Mouse (Mus musculus): Measurements from ENCODE around the gene Dixdc1. TPM values are rescaled to one million over a fixed set of nuclear protein-coding genes. Genes with fewer than 3 reads are reported as not detected.
A peak's percentile ranks its signal among the peaks of the same experiment; 100 is the strongest.

Gene Dixdc1
- polyA plus RNA-seq, 1 experiment from 2014 or later = 37.9 TPM

DNA sequence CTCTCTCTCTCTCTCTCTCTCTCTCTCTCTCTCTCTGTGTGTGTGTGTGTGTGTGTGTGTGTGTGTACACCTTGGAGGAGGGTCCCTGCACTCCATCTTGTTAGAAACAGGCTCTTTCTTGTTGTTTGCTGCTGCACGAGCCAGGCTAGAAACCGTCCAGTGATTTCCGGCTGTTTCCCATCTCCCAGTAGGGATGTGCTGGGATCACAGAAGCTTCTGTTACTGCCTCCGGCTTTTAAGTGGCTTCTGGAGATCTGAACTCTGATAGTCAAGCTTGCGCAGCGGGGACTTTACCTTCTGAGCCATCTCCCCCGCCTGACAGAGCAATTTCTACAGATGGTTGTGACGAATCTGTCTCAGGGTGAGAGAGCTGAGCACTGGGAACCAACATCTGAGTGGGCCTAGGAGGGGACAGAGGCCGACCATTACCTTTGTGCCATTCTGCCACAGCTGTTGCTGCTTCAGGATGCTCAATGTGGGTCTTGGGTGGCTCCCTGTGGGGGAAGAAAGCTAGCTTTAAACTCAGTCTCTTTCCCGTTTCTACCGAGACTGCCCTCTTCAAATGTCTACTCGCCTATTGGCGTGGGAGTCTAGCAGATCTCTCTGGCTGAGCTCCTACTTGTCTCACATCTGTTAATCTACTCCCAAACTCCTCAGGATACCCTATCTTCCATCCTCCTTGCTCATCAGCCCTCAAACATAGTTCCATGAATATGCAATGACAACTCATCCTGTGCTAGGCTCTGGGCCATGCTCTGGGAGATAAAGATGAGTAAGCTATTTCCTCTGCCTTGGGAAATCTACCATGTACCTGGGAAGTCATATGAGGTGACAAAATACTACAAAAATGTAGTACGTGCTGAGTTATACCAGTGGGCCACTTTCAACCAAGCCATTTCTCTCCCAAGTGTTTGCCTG lies 1.8 kb upstream of the Dixdc1 start:
- H3K27me3 ChIP-seq (replicated peaks) = no peaks in the 10 kb centered on the region; the same call in 1 of the 2 replicates
- no peak overlapping the region for H3K9ac ChIP-seq
- no peak for ATAC-seq (replicated peaks)
- H3K27ac ChIP-seq = no peak overlapping the region
- no peaks in the 10 kb centered on the region for H3K9me3 ChIP-seq
- no peak overlapping the region for H3K4me2 ChIP-seq
- no peak overlapping the region for H3K4me3 ChIP-seq
- WGBS = 92% methylated on average over 14 of the region's 14 CpGs
- H3K36me3 ChIP-seq (replicated peaks) = no peaks in the 10 kb centered on the region
- H3K4me1 ChIP-seq = peaks cover 12% of the 10 kb centered on the region

DNA sequence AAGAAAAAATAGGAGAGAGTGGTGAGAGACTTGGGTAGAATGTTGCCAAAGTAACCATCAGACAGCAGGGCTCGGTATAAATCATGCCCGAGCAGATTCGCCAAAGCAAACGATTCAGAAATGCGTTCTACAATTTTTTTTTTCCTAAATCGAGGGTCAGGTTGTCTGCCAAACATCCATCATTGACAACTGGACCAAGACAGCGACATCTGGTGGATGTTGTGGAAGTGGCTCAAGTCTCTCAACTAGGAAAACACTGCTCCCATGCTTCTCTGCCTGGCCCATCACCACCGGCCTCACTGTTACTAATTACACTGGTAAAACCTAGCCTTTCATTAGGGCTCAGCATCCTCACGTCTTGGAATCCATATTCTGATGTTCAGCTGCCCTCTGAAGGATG lies 4.3 kb downstream of the Dixdc1 start:
- Histone ChIP-seq H3K36me3 (replicated peaks) (no peaks in the 10 kb centered on the region), H3K4me1 (peaks cover 14% of the 10 kb centered on the region), H3K4me3 (0 out of 2 replicates have a peak overlapping the region, but pooled peaks have one; percentile 19), H3K4me2 (peak overlapping the region; percentile 39), H3K9ac (0 out of 2 replicates have a peak overlapping the region, but pooled peaks have one; percentile 4), H3K9me3 (no peaks in the 10 kb centered on the region), H3K27ac (no peak overlapping the region), H3K27me3 (replicated peaks) (no peaks in the 10 kb centered on the region)
- WGBS = 2% methylated on average over 9 of the region's 9 CpGs
- no peak for ATAC-seq (replicated peaks)

DNA sequence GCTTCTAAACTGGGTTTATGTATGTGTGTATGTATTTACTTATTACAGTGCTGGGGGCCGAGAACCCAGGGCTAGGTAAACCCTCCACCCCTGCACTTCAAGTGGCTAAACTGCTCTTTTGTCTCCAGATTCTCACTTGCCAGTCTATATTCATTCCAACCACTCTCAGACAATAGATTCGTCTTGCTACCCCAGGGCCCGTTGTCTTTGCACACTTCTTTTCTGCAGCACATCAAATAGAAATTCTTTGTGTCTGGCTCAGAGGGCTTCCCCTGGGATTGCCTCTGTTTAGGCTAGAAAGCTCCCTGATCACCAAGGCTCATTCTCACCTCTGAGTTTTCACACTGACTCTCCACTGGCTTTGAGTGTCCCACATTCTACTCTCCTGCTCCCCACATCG lies 6.8 kb downstream of the Dixdc1 start:
- H3K9me3 ChIP-seq = no peaks in the 10 kb centered on the region
- H3K4me2 ChIP-seq = no peak overlapping the region
- no peak overlapping the region for H3K27ac ChIP-seq
- H3K4me1 ChIP-seq = peaks cover 5% of the 10 kb centered on the region; the same call in 1 of the 2 replicates
- no peak overlapping the region for H3K4me3 ChIP-seq
- no peaks in the 10 kb centered on the region for H3K27me3 ChIP-seq (replicated peaks)
- ATAC-seq (replicated peaks) = no peak
- WGBS = 7% methylated on average over 4 of the region's 4 CpGs
- no peak overlapping the region for H3K9ac ChIP-seq
- H3K36me3 ChIP-seq (replicated peaks) = no peaks in the 10 kb centered on the region

DNA sequence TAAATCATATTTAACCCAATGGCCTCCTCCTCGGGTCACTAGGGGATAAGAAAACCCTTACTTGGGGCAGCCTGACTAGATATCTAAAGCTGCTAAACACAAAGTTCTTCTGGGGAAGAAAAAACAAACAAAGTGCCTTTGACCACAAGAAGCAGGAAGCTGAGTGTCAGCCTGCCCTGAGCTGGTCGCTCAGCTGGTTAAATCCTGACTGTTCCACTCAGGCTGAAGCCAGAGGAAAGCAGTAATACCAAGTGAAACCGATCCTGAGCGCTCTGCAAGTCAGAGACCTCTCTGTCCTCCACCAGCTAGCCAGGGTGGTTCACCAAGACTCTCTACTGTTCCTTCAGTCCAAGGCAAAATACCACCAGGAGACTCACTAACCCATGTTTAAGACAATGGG lies 9.7 kb downstream of the Dixdc1 start:
- Histone ChIP-seq H3K9ac (no peak overlapping the region), H3K4me2 (no peak overlapping the region), H3K27ac (0 out of 2 replicates have a peak overlapping the region, but pooled peaks have one; percentile 87), H3K4me1 (peaks cover 30% of the 10 kb centered on the region), H3K36me3 (replicated peaks) (no peaks in the 10 kb centered on the region), H3K27me3 (replicated peaks) (no peaks in the 10 kb centered on the region), H3K4me3 (no peak overlapping the region), H3K9me3 (no peaks in the 10 kb centered on the region)
- no peak for ATAC-seq (replicated peaks)
- 70% methylated on average over 4 of the region's 4 CpGs for whole genome bisulfite sequencing

DNA sequence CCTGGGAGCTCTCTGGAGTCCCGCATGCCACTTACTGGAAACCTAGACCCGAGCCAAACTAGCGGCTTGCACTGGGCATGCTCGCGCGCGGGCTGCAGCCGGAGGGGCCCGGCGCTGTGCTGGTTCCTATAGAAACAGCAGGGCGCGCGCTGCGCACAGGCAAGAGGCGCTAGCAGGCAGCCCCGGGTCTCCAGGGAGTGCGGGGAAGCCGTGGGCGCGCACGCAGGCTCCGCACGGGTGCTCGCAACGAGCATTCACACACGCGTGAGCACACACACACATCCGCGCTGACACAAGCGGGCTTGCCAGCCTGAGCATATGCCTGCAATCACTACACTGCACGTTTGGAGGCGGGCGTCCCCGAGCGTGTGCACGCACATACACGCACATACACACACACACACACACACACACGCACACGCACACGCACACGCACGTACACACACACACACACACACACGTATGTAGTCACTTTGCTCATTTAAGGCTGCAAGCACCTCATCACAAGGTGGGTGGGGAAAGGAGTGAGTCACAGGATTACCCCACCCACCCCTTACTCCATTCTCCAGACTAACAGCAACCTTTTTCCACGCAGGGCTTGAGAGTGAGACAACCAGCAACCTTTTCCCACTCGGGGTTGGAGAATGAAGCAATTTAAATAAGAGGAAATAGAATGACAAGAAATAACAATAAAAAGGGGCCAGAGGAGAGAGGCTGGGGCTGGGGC lies 11.2 kb downstream of the Dixdc1 start:
- Histone ChIP-seq H3K9ac (peak overlapping the region; percentile 72), H3K27ac (peak overlapping the region; percentile 87), H3K36me3 (replicated peaks) (no peaks in the 10 kb centered on the region), H3K27me3 (replicated peaks) (no peaks in the 10 kb centered on the region), H3K4me2 (peak overlapping the region; percentile 85), H3K4me1 (peaks cover 43% of the 10 kb centered on the region), H3K9me3 (no peaks in the 10 kb centered on the region), H3K4me3 (peak overlapping the region; percentile 72)
- WGBS = under 1% methylated on average over 45 of the region's 45 CpGs
- peak; percentile 97 for ATAC-seq (replicated peaks)

DNA sequence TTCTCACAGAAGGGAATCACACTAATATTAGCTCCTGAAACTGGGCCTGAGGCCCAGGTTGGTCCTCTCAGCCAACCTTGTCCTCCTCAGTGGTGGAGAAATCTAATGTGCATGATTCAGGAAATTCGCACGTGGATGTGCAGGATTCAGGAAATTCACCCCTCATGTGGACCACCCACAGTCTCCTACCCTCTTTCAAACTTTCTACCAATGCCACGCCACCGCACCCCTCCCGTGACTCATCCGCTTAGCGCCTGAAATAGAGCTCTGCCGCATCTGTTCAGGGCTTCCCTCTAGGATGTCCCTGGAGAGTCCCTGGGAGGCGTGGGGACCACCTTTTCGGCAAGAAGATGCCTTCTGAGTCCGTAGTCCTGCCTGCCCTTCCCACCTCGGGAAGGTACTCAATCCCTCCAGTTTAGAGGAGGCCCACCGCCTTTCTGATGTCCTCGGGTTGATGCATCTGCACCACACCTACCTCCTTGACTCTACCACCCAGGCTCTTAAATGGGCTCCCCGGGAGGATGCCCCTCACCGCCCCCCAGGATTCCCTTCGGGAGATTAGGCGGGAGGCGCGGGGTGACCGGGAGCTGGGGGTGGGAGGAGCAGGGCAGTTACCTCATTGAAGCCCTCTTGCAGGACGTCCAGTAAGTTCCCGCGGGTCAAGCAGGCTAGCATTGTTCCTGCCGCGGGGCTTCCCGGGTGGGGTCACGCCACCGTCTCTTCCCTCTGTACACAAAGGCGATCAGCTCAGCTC lies 12.0 kb downstream of the Dixdc1 start:
- peak; percentile 40 for ATAC-seq (replicated peaks)
- Histone ChIP-seq H3K9ac (peak overlapping the region; percentile 72), H3K27me3 (replicated peaks) (no peaks in the 10 kb centered on the region), H3K9me3 (no peaks in the 10 kb centered on the region), H3K4me3 (peak overlapping the region; percentile 72), H3K27ac (peak overlapping the region; percentile 87), H3K4me1 (peaks cover 49% of the 10 kb centered on the region), H3K4me2 (peak overlapping the region; percentile 85), H3K36me3 (replicated peaks) (no peaks in the 10 kb centered on the region)
- under 1% methylated on average over 30 of the region's 30 CpGs for WGBS

DNA sequence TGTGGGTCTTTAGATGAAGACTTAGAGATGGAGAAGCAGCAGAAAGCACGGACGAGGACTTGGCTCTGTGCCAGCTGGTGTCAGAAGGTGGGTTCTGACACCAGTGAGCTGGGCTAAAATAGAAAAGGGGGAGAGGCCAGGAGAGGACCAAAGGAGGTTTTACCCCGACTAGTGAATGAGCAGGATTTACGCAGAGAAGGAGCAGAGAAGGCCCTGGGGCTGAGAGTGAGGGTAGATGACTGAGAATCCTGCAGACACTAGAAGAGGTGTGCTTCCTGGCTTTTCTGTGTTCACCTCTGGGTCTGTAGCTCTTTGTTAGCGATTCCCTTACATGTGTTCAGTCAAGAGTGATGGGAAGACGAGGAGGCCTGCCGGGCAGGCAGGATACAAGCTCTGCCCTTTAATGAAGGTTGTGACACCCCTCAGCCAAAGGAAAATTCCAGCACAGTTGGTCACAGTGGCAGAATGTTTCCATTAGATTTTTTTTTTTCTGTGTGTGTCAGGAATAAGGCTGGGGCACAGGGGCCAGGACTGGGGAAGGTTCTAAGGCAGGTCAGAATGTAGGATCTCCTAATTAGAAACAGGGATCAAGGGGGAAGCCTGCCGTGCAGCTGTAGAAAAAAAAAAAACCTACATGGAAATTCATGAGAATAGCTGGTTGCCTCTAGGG lies 13.3 kb downstream of the Dixdc1 start:
- Histone ChIP-seq H3K9ac (peak overlapping the region; percentile 72), H3K4me3 (peak overlapping the region; percentile 72), H3K4me1 (peaks cover 54% of the 10 kb centered on the region), H3K9me3 (no peaks in the 10 kb centered on the region), H3K27ac (peak overlapping the region; percentile 87), H3K27me3 (replicated peaks) (no peaks in the 10 kb centered on the region), H3K36me3 (replicated peaks) (no peaks in the 10 kb centered on the region), H3K4me2 (peak overlapping the region; percentile 85)
- no peak for ATAC-seq (replicated peaks)
- WGBS = 17% methylated on average over 8 of the region's 8 CpGs

DNA sequence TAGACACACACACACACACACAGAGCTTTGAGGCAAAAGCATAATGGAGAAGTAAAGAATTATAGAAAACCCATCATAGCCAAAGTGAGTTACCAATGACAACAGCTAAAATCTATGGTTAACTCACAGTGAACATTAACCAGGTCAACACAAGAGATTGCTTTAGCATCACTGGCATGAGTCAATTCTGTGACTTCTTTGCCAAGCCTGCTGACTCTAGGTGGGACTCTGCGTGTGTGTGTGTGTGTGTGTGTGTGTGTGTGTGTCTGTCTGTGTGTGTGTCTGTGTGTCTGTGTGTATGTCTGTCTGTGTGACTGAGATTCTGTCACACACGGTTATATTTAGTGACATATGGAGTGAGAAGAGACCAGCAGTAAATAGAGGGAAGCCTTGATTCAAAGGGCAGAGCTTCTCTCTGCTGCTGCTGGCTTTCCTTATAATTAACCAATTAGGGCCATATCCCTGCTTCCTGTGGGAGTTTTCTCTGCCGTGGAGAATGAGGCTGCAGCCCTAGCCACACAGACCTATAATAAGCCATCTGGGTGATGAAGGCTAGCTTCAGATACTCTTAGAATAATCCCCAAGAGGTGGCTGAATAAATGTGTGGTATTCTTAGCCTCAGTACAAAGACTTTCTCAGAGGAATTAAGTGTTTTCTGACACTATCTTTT lies 14.5 kb downstream of the Dixdc1 start:
- 30% methylated on average over 3 of the region's 3 CpGs for WGBS
- Histone ChIP-seq H3K36me3 (replicated peaks) (no peaks in the 10 kb centered on the region), H3K4me2 (peak overlapping the region; percentile 85), H3K4me3 (no peak overlapping the region), H3K27me3 (replicated peaks) (no peaks in the 10 kb centered on the region), H3K27ac (peak overlapping the region; percentile 87), H3K9me3 (no peaks in the 10 kb centered on the region), H3K9ac (0 out of 2 replicates have a peak overlapping the region, but pooled peaks have one; percentile 18), H3K4me1 (peaks cover 54% of the 10 kb centered on the region)
- no peak for ATAC-seq (replicated peaks)

DNA sequence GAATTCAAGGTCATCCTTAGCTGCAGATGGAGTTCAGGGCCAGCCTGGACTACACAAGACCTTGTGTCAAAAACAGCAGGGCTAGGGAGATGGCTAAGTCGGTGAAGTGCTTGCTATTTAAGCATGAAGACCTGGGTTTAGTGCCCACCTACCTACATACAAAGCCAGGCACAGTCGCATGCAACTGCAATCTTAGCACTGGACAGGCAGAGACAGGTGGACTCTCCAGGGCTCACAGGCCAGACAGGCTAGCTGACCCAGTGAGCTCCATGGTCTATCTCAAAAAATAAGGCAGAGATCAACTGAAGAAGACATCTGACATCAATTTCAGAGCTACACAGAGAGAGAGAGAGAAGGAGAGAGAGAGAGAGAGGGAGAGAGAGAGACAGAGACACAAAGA lies 15.2 kb downstream of the Dixdc1 start:
- no peaks in the 10 kb centered on the region for H3K36me3 ChIP-seq (replicated peaks)
- H3K4me3 ChIP-seq = no peak overlapping the region
- no peaks in the 10 kb centered on the region for H3K9me3 ChIP-seq
- 70% methylated on average over 2 of the region's 2 CpGs for WGBS
- H3K27ac ChIP-seq = peak overlapping the region; percentile 87; the same call in 1 of the 2 replicates
- no peak for ATAC-seq (replicated peaks)
- H3K9ac ChIP-seq = 0 out of 2 replicates have a peak overlapping the region, but pooled peaks have one; percentile 7
- H3K4me1 ChIP-seq = peaks cover 54% of the 10 kb centered on the region
- no peaks in the 10 kb centered on the region for H3K27me3 ChIP-seq (replicated peaks)
- H3K4me2 ChIP-seq = peak overlapping the region; percentile 85; the same call in 1 of the 2 replicates

DNA sequence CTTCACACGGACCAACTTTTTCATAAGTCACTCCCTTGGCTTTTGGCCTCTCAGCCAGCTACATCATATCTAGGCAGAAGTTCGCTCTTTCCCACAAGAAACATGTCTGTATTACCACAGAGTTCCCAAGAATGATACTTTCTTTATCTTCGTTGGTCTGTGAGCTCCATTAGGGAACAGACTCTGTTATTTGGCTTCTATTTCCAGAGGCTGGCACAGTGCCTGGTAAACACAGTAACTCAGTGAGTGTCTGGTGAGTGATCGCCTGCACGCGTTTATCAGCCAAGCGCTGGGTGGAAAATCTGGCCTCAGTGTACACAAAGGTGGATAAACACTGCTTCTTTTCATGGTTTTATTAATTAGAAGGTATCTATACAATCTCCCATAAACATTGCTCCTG lies 15.9 kb downstream of the Dixdc1 start:
- WGBS = 52% methylated on average over 7 of the region's 7 CpGs
- peaks cover 54% of the 10 kb centered on the region for H3K4me1 ChIP-seq
- no peaks in the 10 kb centered on the region for H3K36me3 ChIP-seq (replicated peaks)
- peak overlapping the region; percentile 25 for H3K4me2 ChIP-seq
- no peak overlapping the region for H3K9ac ChIP-seq
- no peaks in the 10 kb centered on the region for H3K27me3 ChIP-seq (replicated peaks)
- no peak for ATAC-seq (replicated peaks)
- H3K9me3 ChIP-seq = no peaks in the 10 kb centered on the region
- H3K4me3 ChIP-seq = no peak overlapping the region
- peak overlapping the region; percentile 55; the same call in 1 of the 2 replicates for H3K27ac ChIP-seq

DNA sequence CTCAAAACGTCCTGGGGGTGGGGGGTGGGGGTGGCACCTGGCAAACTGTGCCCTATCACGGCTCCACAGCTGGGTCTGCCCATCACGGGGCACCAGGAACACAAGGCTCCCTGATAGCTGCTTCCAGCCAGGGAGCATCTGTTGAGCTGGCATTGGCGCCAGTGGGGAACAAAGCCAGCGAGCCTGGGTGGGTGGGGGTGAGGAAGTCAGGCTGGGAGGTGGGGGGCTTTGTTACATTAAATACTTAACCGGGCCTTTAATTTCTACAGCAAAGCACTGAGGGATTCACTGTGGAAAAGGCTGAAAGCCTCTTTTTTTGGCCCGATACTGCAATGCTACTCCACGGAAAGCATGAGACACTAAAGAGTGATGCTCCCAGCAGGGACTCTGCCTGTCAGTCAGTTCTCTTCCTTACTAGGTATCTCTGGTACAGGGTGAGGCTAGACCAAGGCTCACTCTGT lies 16.8 kb downstream of the Dixdc1 start:
- H3K4me1 ChIP-seq = peaks cover 52% of the 10 kb centered on the region
- H3K4me2 ChIP-seq = no peak overlapping the region
- 31% methylated on average over 8 of the region's 8 CpGs for WGBS
- H3K27ac ChIP-seq = no peak overlapping the region
- no peak for ATAC-seq (replicated peaks)
- no peak overlapping the region for H3K4me3 ChIP-seq
- H3K36me3 ChIP-seq (replicated peaks) = no peaks in the 10 kb centered on the region
- no peaks in the 10 kb centered on the region for H3K27me3 ChIP-seq (replicated peaks)
- no peaks in the 10 kb centered on the region for H3K9me3 ChIP-seq
- no peak overlapping the region for H3K9ac ChIP-seq
